Mouse (Mus musculus) heart, adult 11 months (tissue): ENCODE data around the gene Irf2bp2.

Source experiments
- DNase-seq: peaks from one replicate; pipeline ENCODE4 v3.0.0; 2022

The Irf2bp2 gene

GRCm38 (mm10) chr8:126593889-126594480 lies at the start of gene Irf2bp2:
Irf2bp2 (minus strand) TSS chr8:126593986.
- peak; percentile 100 for DNase-seq

- DNase-seq, result no peak
Observed at GRCm38 (mm10) chr8:126642665-126643064, 48.9 kb upstream of the Irf2bp2 start.

GRCm38 (mm10) chr8:126641568-126642295 lies 47.9 kb upstream of the Irf2bp2 start:
- no peak for DNase-seq

GRCm38 (mm10) chr8:126639161-126639560 lies 45.4 kb upstream of the Irf2bp2 start:
- DNase-seq, result peak; percentile 99

GRCm38 (mm10) chr8:126638027-126638426 lies 44.2 kb upstream of the Irf2bp2 start:
- no peak for DNase-seq

- DNase-seq, result peak; percentile 93
Observed at GRCm38 (mm10) chr8:126634541-126635048, 40.8 kb upstream of the Irf2bp2 start.

GRCm38 (mm10) chr8:126628616-126629015 lies 34.8 kb upstream of the Irf2bp2 start:
- DNase-seq, result peak; percentile 93

- DNase-seq, result no peak
Observed at GRCm38 (mm10) chr8:126626415-126626814, 32.6 kb upstream of the Irf2bp2 start.

- no peak for DNase-seq
Observed at GRCm38 (mm10) chr8:126622111-126622795, 28.5 kb upstream of the Irf2bp2 start.

- no peak for DNase-seq
Observed at GRCm38 (mm10) chr8:126620721-126621120, 26.9 kb upstream of the Irf2bp2 start.

GRCm38 (mm10) chr8:126619487-126619886 lies 25.7 kb upstream of the Irf2bp2 start:
- no peak for DNase-seq

GRCm38 (mm10) chr8:126617665-126618064 lies 23.9 kb upstream of the Irf2bp2 start:
- DNase-seq, result no peak

GRCm38 (mm10) chr8:126616736-126617135 lies 22.9 kb upstream of the Irf2bp2 start:
- peak; percentile 94 for DNase-seq

- peak; percentile 99 for DNase-seq
Observed at GRCm38 (mm10) chr8:126615765-126616164, 22.0 kb upstream of the Irf2bp2 start.

- no peak for DNase-seq
Observed at GRCm38 (mm10) chr8:126614740-126615132, 20.9 kb upstream of the Irf2bp2 start.

GRCm38 (mm10) chr8:126614062-126614739 lies 20.4 kb upstream of the Irf2bp2 start:
- peak; percentile 98 for DNase-seq

- peak; percentile 85 for DNase-seq
Observed at GRCm38 (mm10) chr8:126613143-126613542, 19.4 kb upstream of the Irf2bp2 start.

- DNase-seq, result peak; percentile 90
Observed at GRCm38 (mm10) chr8:126612739-126613138, 19.0 kb upstream of the Irf2bp2 start.

- no peak for DNase-seq
Observed at GRCm38 (mm10) chr8:126610713-126611112, 16.9 kb upstream of the Irf2bp2 start.

- DNase-seq, result no peak
Observed at GRCm38 (mm10) chr8:126609556-126610263, 15.9 kb upstream of the Irf2bp2 start.

GRCm38 (mm10) chr8:126603241-126603947 lies 9.6 kb upstream of the Irf2bp2 start:
- DNase-seq, result peak; percentile 97

- DNase-seq, result peak; percentile 82
Observed at GRCm38 (mm10) chr8:126602641-126603040, 8.9 kb upstream of the Irf2bp2 start.
